Mouse (Mus musculus) forebrain, embryonic 15.5 days (tissue): ENCODE measurements around the gene Bbx. TPM values are rescaled to one million over a fixed set of nuclear protein-coding genes. Genes with fewer than 3 reads are reported as not detected.

Experiments used
- ATAC-seq: fragments of 200-750 bp; cut with Nextera tagmentation; replicated peaks from 2 replicates; pipeline ENCODE4 v1.8.0; 2017; ENCODE audit warnings: mild to moderate bottlenecking, moderate TSS enrichment, moderate library complexity
- H3K27ac ChIP-seq: fragments of 300-500 bp; sonication (generic); replicated peaks from 2 replicates; pipeline ENCODE4 v1.5.1; 2015; ENCODE audit warnings: mild to moderate bottlenecking, inconsistent platforms
- H3K27me3 ChIP-seq: fragments of 300-500 bp; sonication (generic); 2 replicates; pipeline ENCODE4 v1.6.1; 2015; ENCODE audit warnings: inconsistent platforms
- H3K36me3 ChIP-seq: fragments of 300-500 bp; sonication (generic); 2 replicates; pipeline ENCODE4 v1.6.1; 2015; ENCODE audit warnings: mild to moderate bottlenecking, inconsistent platforms
- H3K4me1 ChIP-seq: fragments of 300-500 bp; sonication (generic); 2 replicates; pipeline ENCODE4 v1.6.1; 2015; ENCODE audit warnings: inconsistent platforms
- H3K4me2 ChIP-seq: fragments of 300-500 bp; sonication (generic); replicated peaks from 2 replicates; pipeline ENCODE4 v1.6.1; 2015; ENCODE audit warnings: mild to moderate bottlenecking, inconsistent platforms
- H3K4me3 ChIP-seq: fragments of 300-500 bp; sonication (generic); 2 replicates; pipeline ENCODE4 v1.5.1; 2015; ENCODE audit warnings: mild to moderate bottlenecking, inconsistent platforms
- H3K9ac ChIP-seq: fragments of 300-500 bp; sonication (generic); replicated peaks from 2 replicates; pipeline ENCODE4 v1.6.1; 2015; ENCODE audit warnings: mild to moderate bottlenecking, inconsistent platforms
- H3K9me3 ChIP-seq: fragments of 300-500 bp; sonication (generic); 2 replicates; pipeline ENCODE4 v1.6.1; 2016; ENCODE audit warnings: inconsistent platforms
- WGBS: fragments of 180-500 bp; shearing (Covaris S2); methylation state at CpG from one replicate; pipeline ENCODE4 v1.1.7; 2015; ENCODE audit warnings: mixed read lengths; 5-methylcytosine and 5-hydroxymethylcytosine counted together
- polyA plus RNA-seq: library from polyadenylated mRNA; unstranded; fragments of >200 nt; fragmentation: Nextera tagmentation; extraction: Ambion mirVana; gene quantifications from 2 replicates; pipeline ENCODE4 v1.2.1, GENCODE M21; 2015

Bbx gene
- polyA plus RNA-seq, 1 experiment from 2014 or later, result 33.5 TPM

GRCm38 (mm10) chr16:50211727-50212126 is 220.5 kb downstream of the Bbx start:
- no peak overlapping the region for H3K4me2 ChIP-seq
- no peak for ATAC-seq
- H3K27ac ChIP-seq, result no peak overlapping the region
- no peak overlapping the region for H3K9ac ChIP-seq
- no peaks in the 10 kb centered on the region for H3K36me3 ChIP-seq
- no peak overlapping the region for H3K4me3 ChIP-seq
- H3K4me1 ChIP-seq, result 0 out of 2 replicates have a peak, but pooled peaks cover 5% of the 10 kb centered on the region
- 94% methylated on average over 4 of the region's 4 CpGs for WGBS
- no peaks in the 10 kb centered on the region for H3K27me3 ChIP-seq
- H3K9me3 ChIP-seq, result no peaks in the 10 kb centered on the region

DNA sequence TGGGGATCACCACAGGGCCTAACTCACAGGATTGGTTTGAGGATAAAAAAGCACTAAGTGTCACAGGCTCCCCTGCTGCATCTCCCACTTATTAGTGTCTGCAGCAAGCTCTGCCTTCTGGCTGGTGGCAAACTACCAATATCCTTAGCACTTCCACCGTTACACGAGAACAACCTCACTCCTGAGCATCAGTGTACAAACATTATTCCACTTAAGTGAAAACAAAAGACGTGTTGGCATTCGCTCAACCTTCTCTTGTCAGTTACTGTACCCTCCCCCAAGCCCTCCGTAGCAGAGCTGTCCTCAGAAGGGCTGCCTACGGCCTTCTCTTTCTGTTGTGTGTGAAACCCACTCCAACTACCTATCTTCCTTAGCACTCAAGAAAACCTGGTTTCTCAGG is 221.0 kb downstream of the Bbx start:
- no peak for ATAC-seq
- WGBS, result 32% methylated on average over 6 of the region's 6 CpGs
- H3K36me3 ChIP-seq, result no peaks in the 10 kb centered on the region
- H3K9ac ChIP-seq, result no peak overlapping the region
- no peaks in the 10 kb centered on the region for H3K27me3 ChIP-seq
- H3K4me3 ChIP-seq, result no peak overlapping the region
- H3K27ac ChIP-seq, result no peak overlapping the region
- H3K4me2 ChIP-seq, result no peak overlapping the region
- no peaks in the 10 kb centered on the region for H3K9me3 ChIP-seq
- H3K4me1 ChIP-seq, result 0 out of 2 replicates have a peak, but pooled peaks cover 5% of the 10 kb centered on the region

DNA sequence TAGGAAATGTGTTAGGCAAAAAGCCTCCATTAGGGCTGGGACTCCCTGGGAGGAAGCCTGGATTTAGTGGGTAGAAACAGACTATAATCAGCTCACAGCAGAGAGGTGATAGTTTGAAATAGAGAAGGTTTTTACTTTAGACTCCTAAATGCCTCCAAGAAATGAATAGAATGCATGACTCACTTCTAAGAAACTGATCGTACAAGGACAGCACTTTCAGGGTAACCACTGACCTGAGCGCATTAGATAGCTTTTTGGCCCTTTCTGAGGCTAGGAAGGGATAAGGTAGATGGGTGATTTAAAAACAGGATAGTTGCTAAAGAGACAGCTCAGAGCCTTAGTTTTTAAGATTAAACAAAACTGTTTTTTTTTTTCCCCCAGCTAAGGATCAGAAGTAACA is 221.4 kb downstream of the Bbx start:
- no peaks in the 10 kb centered on the region for H3K27me3 ChIP-seq
- H3K36me3 ChIP-seq, result no peaks in the 10 kb centered on the region
- H3K4me2 ChIP-seq, result no peak overlapping the region
- no peak for ATAC-seq
- H3K9ac ChIP-seq, result no peak overlapping the region
- H3K9me3 ChIP-seq, result no peaks in the 10 kb centered on the region
- no peak overlapping the region for H3K27ac ChIP-seq
- no peak overlapping the region for H3K4me3 ChIP-seq
- 90% methylated on average over 2 of the region's 2 CpGs for WGBS
- 0 out of 2 replicates have a peak, but pooled peaks cover 5% of the 10 kb centered on the region for H3K4me1 ChIP-seq

DNA sequence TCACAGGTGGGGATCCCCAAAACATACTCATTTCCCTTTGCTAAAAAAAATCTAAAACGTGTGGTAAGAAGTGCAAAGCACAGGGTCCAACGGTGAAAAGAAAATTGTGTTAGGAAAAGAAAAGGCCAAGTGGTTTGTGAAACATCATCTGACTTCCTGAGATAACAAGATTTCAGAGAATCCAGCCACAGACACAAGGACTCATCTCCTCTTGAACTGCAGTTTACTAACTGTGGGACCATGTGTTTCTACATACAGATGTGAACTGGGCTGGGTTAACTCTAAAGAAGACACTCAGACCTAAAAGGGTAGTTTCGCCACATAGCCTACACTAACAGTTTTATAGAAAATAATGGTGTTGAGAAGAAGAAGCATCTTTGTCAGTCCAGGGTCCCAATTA is 227.2 kb downstream of the Bbx start:
- 88% methylated on average over 3 of the region's 3 CpGs for WGBS
- H3K4me3 ChIP-seq, result no peak overlapping the region
- ATAC-seq, result no peak

DNA sequence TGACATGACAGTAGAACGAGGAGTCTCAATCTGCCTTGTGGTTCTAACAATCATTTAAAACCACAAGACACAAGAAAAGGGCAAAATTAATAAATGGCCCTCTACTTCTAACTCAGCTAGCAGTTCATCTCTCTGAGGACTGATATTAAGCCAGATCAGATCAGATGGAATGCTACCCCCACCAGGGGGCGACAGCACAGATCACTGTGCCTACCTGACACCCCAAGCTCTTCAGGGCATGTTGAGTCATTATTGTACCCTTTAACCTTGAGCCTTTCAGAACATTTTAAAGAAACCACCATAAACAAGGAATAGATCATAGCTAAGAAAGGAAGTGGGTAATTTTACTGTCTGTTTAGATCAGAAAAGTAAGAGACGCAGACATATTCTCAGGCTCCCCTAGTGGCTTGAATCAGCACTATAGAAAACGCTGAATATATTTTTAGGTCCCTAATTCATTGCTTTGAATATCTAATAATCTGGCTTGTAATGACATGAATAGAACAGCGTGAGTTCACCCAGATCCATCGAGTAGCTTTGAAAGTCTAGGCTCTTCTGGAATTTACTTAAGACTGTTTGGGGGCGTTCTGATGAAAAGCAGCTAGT is 230.5 kb downstream of the Bbx start:
- Histone ChIP-seq H3K4me2 (no peak overlapping the region), H3K27me3 (no peaks in the 10 kb centered on the region), H3K36me3 (peaks cover 14% of the 10 kb centered on the region; the same call in 1 of the 2 replicates), H3K4me1 (no peaks in the 10 kb centered on the region), H3K9me3 (no peaks in the 10 kb centered on the region), H3K27ac (no peak overlapping the region), H3K9ac (no peak overlapping the region), H3K4me3 (no peak overlapping the region)
- no peak for ATAC-seq
- 76% methylated on average over 7 of the region's 7 CpGs for WGBS

More for the DNA sequence above, 227.2 kb downstream of the Bbx start:
- H3K27ac ChIP-seq, result no peak overlapping the region
- H3K4me2 ChIP-seq, result no peak overlapping the region
- no peaks in the 10 kb centered on the region for H3K4me1 ChIP-seq
- no peak overlapping the region for H3K9ac ChIP-seq
- H3K27me3 ChIP-seq, result no peaks in the 10 kb centered on the region
- H3K9me3 ChIP-seq, result no peaks in the 10 kb centered on the region
- H3K36me3 ChIP-seq, result peaks cover 7% of the 10 kb centered on the region; the same call in 1 of the 2 replicates

DNA sequence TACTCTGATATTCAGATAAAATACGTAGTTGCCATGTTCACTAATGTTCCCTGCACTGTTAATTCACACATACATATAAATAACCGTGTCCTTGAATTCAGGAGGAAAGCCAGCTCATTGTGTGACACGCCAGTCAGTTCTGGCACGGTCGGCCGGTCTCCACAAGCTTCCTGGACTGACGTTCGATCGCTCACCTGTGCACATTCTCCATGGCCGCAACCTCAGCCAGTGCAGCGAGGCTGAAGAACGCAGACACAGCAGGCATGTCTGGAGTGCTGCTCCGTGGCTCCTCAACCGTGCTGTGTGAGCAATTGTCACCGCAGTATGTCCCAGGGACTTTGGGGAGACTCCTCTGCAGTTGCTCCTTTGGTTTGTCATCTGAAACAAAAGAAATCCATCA is 232.0 kb downstream of the Bbx start:
- no peak overlapping the region for H3K9ac ChIP-seq
- ATAC-seq, result no peak
- H3K4me2 ChIP-seq, result no peak overlapping the region
- no peak overlapping the region for H3K4me3 ChIP-seq
- no peaks in the 10 kb centered on the region for H3K9me3 ChIP-seq
- 92% methylated on average over 15 of the region's 15 CpGs for WGBS
- H3K4me1 ChIP-seq, result 0 out of 2 replicates have a peak, but pooled peaks cover 4% of the 10 kb centered on the region
- no peaks in the 10 kb centered on the region for H3K27me3 ChIP-seq
- no peak overlapping the region for H3K27ac ChIP-seq
- H3K36me3 ChIP-seq, result peaks cover 14% of the 10 kb centered on the region; the same call in 1 of the 2 replicates

GRCm38 (mm10) chr16:50196118-50196517 is 236.1 kb downstream of the Bbx start:
- H3K9me3 ChIP-seq, result no peaks in the 10 kb centered on the region
- no peak overlapping the region for H3K4me2 ChIP-seq
- 0 out of 2 replicates have a peak, but pooled peaks cover 4% of the 10 kb centered on the region for H3K4me1 ChIP-seq
- no peaks in the 10 kb centered on the region for H3K27me3 ChIP-seq
- H3K36me3 ChIP-seq, result peaks cover 14% of the 10 kb centered on the region
- no peak overlapping the region for H3K4me3 ChIP-seq
- peak; percentile 81 for ATAC-seq
- H3K9ac ChIP-seq, result no peak overlapping the region
- 24% methylated on average over 4 of the region's 4 CpGs for WGBS
- no peak overlapping the region for H3K27ac ChIP-seq

DNA sequence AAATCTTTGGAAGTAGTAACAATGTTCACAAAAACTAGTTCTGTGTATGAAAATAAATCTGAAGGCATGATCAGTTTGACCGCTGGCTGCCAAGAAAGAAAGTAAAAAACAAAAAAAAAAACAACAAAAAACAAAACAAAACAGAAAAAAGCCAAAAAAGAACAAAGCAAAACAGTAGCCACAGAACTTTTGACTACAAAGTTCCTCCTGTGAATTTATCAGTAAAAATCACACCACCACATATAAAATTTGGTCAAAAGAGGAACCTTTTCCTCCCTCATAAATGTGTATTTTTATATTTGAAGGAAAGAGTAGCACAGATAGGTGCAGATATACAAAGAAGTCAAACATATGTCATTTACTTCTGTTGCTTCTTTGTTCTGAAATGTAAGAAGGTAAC is 239.6 kb downstream of the Bbx start:
- Histone ChIP-seq H3K9ac (no peak overlapping the region), H3K9me3 (no peaks in the 10 kb centered on the region), H3K4me1 (0 out of 2 replicates have a peak, but pooled peaks cover 4% of the 10 kb centered on the region), H3K4me2 (no peak overlapping the region), H3K27me3 (no peaks in the 10 kb centered on the region), H3K4me3 (no peak overlapping the region), H3K27ac (no peak overlapping the region), H3K36me3 (no peaks in the 10 kb centered on the region; the same call in 1 of the 2 replicates)
- WGBS, result 97% methylated on average over 1 of the region's 1 CpGs
- ATAC-seq, result no peak

DNA sequence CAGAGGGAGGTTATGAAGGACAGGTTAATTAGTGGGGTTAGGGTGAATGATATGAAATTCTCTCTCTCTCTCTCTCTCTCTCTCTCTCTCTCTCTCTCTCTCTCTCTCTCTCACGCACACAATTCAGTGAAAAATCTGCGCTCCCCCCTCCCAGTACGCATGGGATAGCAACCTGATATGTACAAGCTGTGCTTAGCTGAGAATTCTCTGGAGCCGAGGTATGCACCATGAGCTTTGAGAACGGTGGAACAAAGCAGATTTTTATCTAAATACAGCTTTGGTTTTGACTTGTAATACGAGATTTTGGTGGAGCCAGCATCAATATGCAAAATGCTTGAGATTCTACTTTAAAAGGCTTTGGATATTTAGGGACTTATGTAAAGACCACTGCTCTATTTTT is 243.1 kb downstream of the Bbx start:
- no peak overlapping the region for H3K4me2 ChIP-seq
- no peak overlapping the region for H3K9ac ChIP-seq
- H3K27ac ChIP-seq, result no peak overlapping the region
- H3K36me3 ChIP-seq, result no peaks in the 10 kb centered on the region; the same call in 1 of the 2 replicates
- no peak for ATAC-seq
- no peaks in the 10 kb centered on the region for H3K27me3 ChIP-seq
- peaks cover 7% of the 10 kb centered on the region; the same call in 1 of the 2 replicates for H3K4me1 ChIP-seq
- 63% methylated on average over 6 of the region's 6 CpGs for WGBS
- H3K4me3 ChIP-seq, result no peak overlapping the region
- no peaks in the 10 kb centered on the region for H3K9me3 ChIP-seq

DNA sequence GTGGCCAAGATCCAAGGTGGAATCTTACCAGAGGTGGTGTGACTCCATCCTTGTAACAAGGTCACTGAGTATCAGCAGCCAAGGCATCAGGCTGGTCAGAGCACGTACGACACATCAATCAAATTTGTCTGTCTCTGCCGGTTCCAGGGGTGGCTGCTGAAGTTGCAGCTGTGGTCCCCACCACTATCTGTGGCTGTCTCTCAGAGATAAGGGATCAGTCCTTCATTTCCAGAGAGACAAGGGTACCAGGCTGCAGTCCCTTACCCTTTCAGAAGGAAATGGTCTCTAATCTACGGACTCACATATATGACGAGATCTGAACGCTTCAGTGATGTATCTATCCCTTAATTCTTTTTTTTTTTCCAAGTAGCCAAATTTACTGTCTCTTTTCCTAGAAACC is 245.6 kb downstream of the Bbx start:
- H3K4me2 ChIP-seq, result no peak overlapping the region
- no peaks in the 10 kb centered on the region for H3K27me3 ChIP-seq
- no peaks in the 10 kb centered on the region for H3K9me3 ChIP-seq
- no peak for ATAC-seq
- no peak overlapping the region for H3K9ac ChIP-seq
- peaks cover 7% of the 10 kb centered on the region; the same call in 1 of the 2 replicates for H3K4me1 ChIP-seq
- WGBS, result 91% methylated on average over 6 of the region's 6 CpGs
- no peaks in the 10 kb centered on the region for H3K36me3 ChIP-seq
- H3K27ac ChIP-seq, result no peak overlapping the region
- no peak overlapping the region for H3K4me3 ChIP-seq

DNA sequence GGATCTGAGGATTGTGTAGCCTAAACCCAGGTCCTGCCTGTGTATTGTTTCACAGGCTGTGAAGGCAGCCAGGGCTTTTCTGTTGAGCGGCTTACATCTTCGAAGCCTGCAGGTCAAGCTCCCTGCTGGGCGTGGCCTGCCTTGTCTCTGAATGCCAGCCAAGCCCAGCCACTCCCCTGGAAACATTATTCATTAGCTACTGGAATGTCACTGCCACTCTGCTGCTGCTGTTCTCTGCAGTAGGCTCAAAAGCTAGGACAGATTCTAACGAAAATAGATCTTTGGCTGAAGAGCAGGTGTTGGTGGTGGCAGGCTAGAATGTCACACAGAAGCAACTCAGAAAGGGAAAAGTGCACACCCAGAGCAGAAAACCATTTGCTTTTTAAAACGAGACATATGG is 247.1 kb downstream of the Bbx start:
- no peaks in the 10 kb centered on the region for H3K27me3 ChIP-seq
- H3K4me3 ChIP-seq, result no peak overlapping the region
- H3K9me3 ChIP-seq, result no peaks in the 10 kb centered on the region
- peaks cover 7% of the 10 kb centered on the region; the same call in 1 of the 2 replicates for H3K4me1 ChIP-seq
- no peak for ATAC-seq
- 9% methylated on average over 5 of the region's 5 CpGs for WGBS
- no peak overlapping the region for H3K9ac ChIP-seq
- H3K36me3 ChIP-seq, result no peaks in the 10 kb centered on the region
- no peak overlapping the region for H3K27ac ChIP-seq
- no peak overlapping the region for H3K4me2 ChIP-seq

DNA sequence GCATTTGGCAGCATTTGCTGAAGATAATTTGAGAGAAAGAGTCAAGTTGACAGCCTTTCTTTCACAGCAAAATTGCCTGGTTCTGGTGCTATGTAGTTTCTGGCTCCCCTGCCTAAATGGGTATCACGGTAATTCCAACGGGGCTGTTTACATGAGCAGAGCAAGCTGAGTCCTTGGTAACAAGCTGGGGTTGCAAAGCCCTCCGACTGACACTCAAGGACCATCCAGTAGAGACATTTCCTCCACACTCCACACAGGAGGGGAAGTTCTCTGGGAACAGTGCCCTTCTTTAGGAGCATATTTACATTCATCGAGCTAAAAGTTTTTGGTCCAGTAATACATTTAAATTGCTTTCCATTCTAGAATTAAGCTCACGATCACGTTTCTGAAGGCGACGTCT is 249.2 kb downstream of the Bbx start:
- no peaks in the 10 kb centered on the region for H3K9me3 ChIP-seq
- 80% methylated on average over 8 of the region's 8 CpGs for WGBS
- no peak overlapping the region for H3K4me2 ChIP-seq
- no peak overlapping the region for H3K9ac ChIP-seq
- no peaks in the 10 kb centered on the region for H3K36me3 ChIP-seq
- H3K4me3 ChIP-seq, result no peak overlapping the region
- no peak overlapping the region for H3K27ac ChIP-seq
- H3K27me3 ChIP-seq, result no peaks in the 10 kb centered on the region
- peaks cover 7% of the 10 kb centered on the region; the same call in 1 of the 2 replicates for H3K4me1 ChIP-seq
- ATAC-seq, result no peak

GRCm38 (mm10) chr16:50182561-50182960 is 249.6 kb downstream of the Bbx start:
- H3K27ac ChIP-seq, result no peak overlapping the region
- no peak overlapping the region for H3K9ac ChIP-seq
- H3K4me1 ChIP-seq, result peaks cover 7% of the 10 kb centered on the region; the same call in 1 of the 2 replicates
- H3K27me3 ChIP-seq, result no peaks in the 10 kb centered on the region
- no peaks in the 10 kb centered on the region for H3K36me3 ChIP-seq
- H3K4me2 ChIP-seq, result no peak overlapping the region
- H3K9me3 ChIP-seq, result no peaks in the 10 kb centered on the region
- no peak overlapping the region for H3K4me3 ChIP-seq
- WGBS, result 84% methylated on average over 10 of the region's 10 CpGs
- no peak for ATAC-seq
